Mouse (Mus musculus): ENCODE results near the gene Zfp986. TPM values are rescaled to one million over a fixed set of nuclear protein-coding genes. Genes with fewer than 3 reads are reported as not detected.

The Zfp986 gene
- polyA plus RNA-seq, 1 experiment from 2014 or later: not detected

Other genes starting within 250 kb of the Zfp986 start
- not detected in 2 replicates for gene Zfp980, start 198.1 kb upstream of the Zfp986 start, polyA plus RNA-seq (2015; fragmentation: Nextera tagmentation; extraction: Ambion mirVana)
- 0.15 and 0.55 TPM in 2 replicates for gene Zfp987, start 228.5 kb downstream of the Zfp986 start, polyA plus RNA-seq (2015; fragmentation: Nextera tagmentation; extraction: Ambion mirVana)